Mouse (Mus musculus): ENCODE measurements around the gene Nepn.
"Not testable (repeated sequence)": the region's sequence is repeated elsewhere in the genome, so short reads cannot be mapped to it uniquely, and the experiment has no call there.

The Nepn gene

DNA sequence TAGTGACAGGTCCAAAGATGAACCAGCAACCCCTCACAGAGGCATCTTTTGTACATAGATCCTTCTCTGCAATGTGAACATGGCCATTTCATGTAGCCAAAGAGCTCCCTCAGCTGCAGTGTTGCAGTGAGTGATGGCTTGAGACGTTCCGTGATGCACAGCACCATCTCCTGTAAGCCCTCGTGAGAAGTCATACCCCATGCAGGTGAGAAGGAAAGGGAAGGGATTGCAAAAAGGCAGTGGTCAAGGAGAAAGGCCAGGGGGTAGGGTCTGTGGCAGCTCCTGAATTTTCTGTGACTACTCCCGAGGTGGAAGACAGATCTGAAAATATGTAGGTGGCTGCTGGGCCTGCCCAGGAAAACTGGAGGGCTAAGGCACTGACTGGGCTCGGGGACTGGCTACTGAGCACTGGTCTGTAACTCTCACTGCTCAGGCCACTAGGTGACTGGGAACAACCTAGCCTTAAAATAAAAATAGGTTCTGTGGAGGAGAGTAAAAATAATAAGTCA, at the start of gene Nepn:
Nepn (plus strand) TSS at position 51 of the 509 bp plus-strand sequence.
- no peak for DNase-seq (ENCODE audit: low spot score in 2 of 2)

DNA sequence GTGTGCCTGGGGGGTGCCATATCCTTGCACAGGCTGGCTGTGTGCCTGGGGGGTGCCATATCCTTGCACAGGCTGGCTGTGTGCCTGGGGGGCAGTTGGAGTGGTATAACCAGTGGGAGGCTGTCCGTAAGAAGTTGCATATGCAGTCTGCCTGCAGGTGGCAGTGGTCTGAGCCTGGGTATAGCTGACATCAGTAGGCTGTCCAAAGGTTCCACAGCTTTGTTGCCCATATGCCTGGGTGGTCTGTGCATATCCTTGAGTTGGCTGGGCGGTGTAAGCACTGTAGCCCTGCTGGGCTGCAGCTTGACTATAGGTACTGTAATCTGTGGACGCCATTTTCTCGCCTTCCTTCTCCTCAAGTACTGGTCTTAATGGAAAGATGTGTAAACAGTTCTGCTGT, 45.4 kb upstream of the Nepn start:
- DNase-seq (ENCODE audit: low spot score in 2 of 2), result not testable (repeated sequence)

DNA sequence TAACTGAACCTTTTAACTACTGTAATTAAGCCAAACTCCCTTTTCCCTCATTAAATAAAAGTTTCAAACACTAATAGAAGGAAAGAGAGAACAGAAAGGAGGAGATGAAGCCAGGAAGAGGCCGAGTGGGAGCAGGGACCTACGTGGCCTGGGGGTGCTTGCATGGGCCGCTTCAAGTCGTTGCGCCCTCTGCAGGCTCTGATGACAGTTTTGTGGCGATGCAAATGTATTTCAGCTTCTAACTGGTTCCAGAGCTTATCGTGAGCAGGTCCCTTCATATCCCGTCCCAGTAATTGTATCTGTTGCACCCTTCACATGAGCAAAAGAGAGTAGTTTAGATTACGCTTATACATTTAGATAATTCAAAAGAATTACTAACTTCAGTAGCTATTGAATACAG, 35.6 kb upstream of the Nepn start:
- no peak for DNase-seq (ENCODE audit: low spot score in 2 of 2)

DNA sequence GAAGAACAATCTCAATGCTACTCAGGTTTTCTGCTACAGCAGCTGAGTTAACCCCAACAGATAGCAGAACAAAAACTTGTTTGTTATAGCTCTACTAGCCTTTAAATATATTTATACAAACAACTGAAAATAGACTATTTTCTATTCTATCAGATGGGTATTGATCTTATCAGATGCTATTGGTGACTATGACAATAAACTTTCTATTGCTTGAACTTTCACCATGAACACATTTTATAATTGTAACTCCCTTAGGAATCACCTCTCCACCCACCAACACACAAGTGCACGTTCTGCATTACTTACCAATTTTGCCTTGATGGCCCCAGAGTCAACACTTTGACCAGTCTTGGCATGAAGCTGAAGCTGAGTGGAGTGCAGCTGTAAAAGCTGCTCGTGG, 30.3 kb upstream of the Nepn start, which contains the start of gene Gm26741:
Gm26741 (plus strand) TSS at position 301 of the 400 bp plus-strand sequence.
- DNase-seq (ENCODE audit: low spot score in 2 of 2), result no peak

DNA sequence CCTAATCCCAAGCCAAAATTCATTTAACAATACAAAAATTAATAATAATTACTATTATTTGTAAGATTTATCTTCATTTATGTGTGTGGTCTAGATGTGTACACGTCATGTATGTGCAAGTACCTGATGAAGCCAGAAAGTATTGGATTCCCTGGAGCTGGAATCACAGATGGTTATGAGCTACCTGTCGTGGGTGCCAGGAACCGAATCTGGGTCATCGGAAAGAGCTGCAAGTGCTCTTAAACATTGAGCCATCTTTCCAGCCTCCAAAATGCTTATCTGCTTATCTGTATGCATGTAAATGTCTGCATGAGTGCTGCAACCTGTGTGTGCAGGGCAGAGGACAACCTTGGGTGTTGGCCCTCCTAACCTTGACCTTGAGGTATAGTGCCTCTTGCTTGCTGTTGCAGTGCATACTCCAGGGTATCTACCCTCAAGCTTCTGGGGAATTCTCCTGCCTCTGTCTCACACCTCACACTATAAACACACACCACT, 28.5 kb upstream of the Nepn start:
- no peak for DNase-seq (ENCODE audit: low spot score in 2 of 2)

DNA sequence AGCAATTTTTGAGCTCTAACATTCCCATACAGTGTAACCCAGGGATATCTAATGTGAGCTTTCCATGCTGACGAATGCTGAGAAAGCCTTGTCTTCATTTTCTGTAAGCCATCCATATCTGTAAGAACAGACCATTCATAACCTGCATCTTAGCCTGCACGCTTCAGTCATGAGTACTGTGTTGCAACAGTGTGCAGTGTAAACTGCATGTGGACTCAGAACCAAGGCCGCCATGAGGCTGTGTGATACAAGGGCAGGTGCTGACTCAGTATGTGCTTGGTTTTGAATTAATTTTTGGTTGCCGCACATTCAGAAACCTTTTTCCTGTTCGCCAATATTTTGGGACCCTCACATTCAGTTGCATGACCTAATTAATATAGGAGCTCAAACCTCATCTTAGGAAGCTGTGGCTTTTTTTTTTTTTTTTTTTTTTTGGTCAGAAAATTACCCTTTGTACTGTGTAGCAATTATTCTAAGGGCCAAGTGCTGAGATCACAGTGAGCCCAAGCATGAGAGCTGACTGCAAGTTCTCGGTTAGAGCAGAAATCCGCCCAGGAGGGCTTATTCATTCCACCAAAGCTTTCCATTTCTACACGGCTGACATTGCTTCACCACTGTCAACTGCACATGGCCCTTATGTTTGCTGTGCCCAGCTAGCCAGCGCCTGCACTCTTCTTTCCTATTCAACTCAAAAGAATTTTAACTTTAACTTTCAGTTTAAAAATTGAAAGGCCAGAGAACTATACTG, 27.7 kb upstream of the Nepn start:
- no peak for DNase-seq (ENCODE audit: low spot score in 2 of 2)

DNA sequence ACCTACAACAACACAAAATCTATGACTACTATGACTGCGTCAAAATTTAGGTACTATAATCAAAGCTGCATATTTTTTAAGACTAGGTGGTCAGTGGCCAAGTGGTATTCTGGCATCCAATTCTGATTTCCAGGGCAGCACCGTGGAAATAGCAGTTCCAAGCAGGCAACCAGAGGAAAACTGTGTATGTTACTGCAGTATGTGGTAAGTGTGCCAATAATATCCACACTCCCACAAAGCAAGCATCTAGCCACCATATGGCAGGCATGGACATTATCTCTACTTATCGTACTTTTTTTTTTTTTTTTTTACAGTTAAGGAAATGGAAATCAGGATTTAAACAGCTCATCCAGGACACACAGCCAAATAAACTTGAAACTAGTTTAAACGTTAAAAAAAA, 20.4 kb upstream of the Nepn start:
- DNase-seq (ENCODE audit: low spot score in 2 of 2), result no peak

DNA sequence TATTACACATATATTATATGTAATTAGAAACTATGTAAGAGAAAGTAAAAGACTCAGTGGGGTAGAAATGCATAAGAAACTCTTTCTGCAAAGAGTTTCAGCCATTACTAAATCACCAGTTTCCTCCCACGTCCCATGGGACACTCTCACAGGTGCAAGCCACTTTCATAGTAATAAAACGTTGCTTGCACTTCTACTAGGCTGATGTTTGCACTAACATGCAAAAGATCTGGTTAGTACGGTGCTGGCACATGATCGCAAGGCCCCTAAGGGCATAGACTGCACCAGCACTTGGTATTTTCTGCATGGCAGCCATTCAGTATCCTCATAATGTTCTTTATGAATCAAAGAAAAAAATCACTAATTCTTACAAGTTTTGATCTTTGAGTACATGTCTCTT, 14.9 kb upstream of the Nepn start:
- no peak for DNase-seq (ENCODE audit: low spot score in 2 of 2)

DNA sequence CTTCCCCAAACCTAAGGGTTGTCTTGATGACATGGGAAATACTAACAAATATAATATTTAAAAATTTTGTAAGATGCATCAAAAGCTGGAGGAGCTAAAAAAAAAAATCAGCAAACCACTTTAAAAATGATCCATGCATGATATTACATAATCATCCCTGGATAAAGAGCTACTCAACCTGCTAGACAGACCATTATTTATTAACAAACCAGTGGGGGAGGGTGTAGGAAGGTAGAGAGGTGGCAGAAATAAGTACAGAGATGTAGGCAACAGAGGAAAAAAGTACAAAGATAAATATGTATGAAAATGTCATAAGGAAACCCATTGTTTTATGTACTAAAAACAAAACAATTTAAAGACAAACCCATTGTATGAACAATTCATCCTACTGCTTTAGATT, 14.1 kb upstream of the Nepn start:
- DNase-seq (ENCODE audit: low spot score in 2 of 2), result no peak

DNA sequence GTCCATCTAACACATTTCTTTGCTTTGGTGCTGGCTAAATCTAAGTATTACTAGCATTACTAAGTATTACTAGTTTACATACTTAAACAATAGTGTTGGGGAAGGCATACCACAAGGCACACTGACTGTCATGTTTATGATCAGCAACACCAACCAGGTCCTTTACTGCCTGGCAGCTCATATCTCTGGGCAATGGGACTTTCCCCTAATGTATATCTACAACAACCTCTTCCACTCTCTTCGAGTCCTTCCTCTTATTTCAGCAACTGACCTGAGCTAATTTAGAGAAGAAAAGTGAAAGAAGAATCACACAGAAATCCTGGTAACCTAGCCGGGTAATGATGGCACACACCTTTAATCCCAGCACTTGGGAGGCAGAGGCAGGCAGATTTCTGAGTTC, 12.3 kb upstream of the Nepn start:
- DNase-seq (ENCODE audit: low spot score in 2 of 2), result no peak

DNA sequence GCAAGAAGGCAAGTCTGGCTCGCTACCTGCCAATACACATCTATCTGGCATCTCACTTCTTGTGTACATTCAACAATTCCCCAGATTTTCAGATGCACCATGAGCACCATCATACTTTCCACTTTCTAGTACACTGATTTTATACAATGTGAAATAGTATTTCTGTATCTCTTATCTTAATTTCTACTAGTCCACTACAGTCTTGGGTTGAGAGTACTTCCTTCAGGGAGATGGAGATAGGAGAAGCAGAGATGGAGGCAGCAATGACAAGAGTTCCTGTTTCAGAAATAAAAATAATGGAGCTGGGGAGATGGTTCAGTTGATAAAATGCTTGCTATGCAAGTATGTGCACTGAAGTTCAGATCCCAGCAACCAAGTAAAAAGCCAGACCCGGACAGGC, 11.0 kb upstream of the Nepn start:
- no peak for DNase-seq (ENCODE audit: low spot score in 2 of 2)

DNA sequence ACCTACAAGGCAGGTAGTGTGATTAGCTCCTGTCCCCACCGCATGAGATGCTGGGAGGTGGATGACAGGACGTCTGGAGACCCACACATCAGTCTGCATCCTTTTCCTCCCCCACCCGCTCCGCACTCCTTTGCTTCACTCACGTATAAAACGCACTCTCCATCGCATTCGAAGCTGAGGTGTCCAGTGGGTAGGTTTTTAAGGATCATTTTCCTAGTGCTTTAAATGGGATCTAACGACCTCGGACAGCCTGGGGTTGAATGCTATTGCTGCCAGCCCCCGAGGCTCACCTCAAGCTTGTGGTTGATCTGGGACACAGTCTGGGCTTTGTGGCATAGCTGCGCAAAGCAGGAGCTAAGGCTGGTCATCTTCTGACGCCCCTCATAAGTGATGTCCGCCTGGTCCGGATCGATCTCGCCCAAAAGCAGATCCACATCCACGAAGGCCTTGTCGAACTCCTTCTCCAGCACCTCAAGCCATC, 7.4 kb upstream of the Nepn start:
- no peak for DNase-seq (ENCODE audit: low spot score in 2 of 2)

DNA sequence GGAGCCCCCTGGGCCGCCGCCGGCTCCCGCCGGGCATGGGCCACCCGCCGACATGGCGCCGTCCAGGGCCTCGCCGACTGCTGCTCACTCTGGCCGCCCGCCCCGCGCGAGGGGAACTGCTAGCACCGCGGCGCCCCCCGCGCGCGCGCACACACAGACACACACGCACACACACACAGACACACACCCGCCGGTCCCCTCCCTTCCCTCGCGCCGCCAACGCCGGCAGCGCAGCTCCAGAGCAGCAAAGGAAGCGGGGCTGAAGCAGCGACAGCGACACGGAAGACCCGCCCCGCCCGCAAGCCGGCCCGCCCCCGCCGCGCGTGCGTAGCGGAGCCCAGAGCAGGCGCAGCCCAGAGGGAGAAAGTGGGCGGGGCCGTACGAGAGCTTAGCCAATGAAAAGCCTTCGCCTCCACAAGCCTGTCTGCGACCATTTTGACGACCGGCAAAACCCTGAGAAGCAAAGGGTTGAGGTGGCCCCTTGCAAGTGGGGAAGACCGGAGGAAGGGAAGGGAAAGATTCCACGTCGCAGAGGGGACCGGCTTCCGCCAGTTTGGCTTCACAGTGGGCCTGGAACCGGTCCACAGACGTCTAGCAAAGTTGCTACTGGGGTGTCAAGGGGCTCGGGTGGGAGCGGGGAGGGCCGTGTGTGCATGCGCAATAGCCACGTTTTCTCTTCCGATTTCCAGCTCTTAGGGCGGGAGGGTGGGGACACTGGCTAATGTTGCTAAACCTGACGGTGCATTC, 6.8 kb upstream of the Nepn start, which contains the start of gene Gopc:
Gopc (minus strand) TSS at position 280 of the 747 bp plus-strand sequence.
- DNase-seq (ENCODE audit: low spot score in 2 of 2), result peak; percentile 94 to 96

DNA sequence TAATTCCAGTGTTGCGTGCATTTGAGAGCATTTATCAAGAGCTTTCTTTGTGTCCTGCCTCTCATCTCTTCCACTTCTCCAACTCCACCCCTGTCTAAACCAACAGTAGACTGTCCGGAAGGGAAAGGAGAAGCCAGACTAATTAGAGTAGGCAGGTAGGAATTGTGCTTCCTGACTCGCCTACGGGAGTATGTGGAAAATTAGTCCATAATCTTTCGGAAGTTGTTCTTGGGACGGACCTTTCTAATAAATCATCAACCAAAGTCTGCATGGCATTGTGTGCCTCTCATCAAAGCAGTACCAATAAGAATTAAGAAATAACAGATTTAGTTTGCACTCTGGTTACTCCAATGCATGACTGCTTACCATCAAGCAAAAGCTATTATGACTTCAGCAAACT, 5.8 kb upstream of the Nepn start:
- no peak for DNase-seq (ENCODE audit: low spot score in 2 of 2)

DNA sequence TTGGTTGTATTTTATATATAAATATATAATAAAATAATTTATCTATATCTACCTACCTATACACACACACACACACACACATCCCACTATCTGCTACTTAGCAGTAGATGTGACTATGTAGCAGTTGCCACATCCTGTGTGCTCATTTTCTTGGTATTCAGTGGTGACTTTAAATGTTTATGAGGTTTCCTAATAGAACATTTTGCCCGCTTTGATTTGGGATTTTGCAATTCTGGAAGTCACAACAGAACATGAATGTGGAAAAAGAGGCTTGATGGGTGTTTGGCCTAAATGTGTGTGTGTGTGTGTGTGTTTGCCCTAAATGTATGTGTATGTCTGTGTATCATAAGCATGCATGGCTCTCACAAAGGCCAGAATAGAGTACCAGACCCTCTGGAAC, 5.2 kb upstream of the Nepn start:
- DNase-seq (ENCODE audit: low spot score in 2 of 2), result no peak

DNA sequence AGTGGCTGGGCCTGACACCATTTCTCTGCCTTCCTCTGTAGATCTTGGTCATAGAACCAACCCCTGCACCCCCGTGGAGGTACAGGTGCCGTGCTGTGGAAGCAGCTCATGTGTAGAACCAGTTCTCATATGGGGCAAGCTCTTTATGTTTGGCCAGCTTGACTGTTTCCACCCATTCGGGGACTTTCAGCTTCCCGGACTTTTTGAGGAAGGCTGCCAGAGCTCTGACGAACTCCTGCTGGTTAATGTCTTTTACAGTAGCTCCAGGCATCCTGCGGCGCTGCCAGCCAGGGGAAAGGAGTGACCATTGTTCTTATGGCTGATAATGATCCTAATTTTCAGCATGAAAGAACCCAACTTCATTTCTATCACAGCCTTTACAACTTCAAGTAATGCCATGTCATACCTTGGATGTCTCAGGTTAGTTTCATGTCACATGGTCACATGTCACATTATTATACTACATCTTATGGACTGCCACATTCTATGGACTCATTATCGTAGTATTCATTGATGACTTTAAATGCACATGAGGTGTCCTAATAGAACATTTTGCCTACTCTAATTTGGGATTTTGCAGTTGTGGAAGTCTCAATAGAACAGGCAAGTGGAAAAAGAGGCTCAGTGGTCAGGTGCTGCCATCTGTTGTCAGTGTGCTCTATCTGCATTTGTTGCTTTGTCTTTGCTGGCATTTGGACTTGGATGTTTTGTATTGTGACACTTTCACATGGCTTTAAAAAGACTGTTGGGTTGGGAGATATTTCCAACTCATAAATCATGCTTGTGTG, 3.8 kb upstream of the Nepn start:
- no peak for DNase-seq (ENCODE audit: low spot score in 2 of 2)

DNA sequence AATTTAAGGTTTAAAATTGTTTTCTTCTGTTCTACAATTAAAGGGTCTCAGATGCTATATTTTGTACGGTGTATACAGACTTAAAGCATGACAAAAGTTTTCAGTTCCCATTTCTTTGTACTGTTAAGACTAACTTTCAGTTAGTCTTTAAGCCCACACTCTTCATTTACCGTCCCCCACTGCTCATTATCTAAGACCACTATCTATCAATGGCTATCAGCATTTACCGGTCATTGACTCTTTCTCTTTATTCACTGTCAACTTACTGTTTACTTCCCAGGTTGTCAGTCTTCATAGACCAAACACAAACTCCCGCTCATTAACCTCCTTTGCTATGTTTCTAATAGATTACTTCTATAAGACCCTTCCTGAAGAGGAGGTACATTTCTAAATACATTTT, 1.6 kb upstream of the Nepn start:
- DNase-seq (ENCODE audit: low spot score in 2 of 2), result no peak

DNA sequence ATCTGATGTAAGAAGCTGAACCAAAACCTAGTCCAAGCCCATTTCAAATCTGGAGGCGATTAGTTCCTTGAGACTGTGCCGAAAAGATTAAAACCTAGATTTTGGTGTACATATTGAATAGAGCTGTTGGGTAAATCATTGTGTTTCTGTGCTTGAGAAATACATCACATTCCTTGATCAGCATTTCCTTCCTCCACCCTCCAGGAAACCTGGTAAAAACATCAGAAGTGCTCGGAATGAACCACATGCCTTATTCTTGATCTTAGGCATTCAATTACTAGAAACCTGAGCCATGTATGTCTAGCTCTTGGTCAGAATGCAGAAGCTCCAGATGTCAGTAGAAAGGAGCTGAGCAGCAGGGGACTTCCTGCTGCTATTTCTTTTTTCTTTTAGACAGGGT, 666 bp downstream of the Nepn start:
- DNase-seq (ENCODE audit: low spot score in 2 of 2), result no peak

DNA sequence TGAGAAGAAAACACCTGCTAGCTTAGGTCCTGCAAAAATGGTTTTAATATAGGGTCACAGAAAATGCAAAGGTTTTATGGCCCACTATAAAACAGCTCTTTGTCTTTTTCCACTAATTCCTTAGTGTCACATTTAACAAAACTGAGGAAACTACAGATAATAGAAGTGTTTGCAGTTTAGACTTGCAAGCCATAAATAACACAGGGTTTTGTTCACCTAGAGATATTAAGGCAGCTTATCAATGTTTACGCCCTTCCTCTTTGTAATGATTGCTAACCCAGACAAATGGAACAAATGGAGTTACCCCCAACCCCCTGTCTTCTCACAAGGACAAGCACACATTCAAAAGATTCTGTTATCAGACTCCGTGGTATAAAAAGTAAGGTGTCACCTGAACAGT, 2.4 kb downstream of the Nepn start:
- DNase-seq (ENCODE audit: low spot score in 2 of 2), result no peak

DNA sequence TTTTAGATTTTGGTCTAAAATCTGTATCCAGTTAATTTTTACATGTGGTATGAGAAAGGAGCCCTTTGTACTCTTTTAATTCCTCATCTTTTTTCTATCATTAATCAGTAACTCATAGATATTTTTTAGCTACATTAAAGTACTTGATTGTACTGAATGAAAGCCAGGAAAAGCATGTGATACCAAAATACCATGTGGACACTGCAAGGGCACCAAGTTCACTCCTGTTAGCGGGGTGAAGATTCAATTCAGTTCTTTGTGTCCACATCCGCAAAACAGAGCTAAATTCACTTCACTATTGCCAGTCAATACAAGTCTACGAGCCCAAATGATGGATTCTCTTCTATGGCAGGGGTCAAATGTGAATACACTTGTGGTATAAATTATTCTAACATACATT, 7.9 kb downstream of the Nepn start:
- DNase-seq (ENCODE audit: low spot score in 2 of 2), result no peak

DNA sequence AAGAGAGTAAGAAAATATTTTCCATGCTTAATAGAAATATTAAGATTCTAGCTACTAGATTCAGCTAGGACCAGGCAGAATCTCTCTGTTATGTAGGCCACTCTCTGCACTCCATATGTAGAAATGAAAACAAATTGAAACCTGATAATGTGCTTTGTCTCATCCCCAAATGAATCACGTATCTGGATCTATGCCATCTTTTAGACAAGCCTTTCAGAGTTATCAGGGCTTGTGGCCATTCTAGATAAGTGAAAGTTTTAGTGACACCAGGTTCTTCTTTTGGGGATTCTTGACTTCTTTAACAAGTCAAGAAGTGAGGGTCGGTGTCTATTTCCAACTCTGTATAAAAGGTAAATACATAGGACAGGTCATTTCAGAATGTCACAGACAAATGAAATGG, 9.9 kb downstream of the Nepn start:
- no peak for DNase-seq (ENCODE audit: low spot score in 2 of 2)

DNA sequence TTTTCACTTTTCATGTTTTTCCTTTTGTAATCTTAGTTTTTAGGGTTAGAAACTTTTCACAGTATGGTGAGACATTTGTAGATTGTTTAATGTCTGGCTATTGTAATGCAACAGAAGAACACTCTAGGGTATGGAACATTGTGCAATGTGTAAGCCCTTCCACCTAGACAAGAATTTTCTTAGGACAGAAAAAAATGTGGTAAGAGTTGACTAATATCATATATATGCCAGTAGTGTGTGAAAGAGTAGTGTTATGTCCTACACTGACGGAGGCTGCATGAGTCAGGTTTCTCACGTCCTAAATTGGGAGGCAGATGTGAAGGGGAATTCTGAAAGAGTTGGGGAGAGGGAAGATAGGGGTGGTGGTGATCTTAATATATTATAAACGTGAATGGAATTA, 10.9 kb downstream of the Nepn start:
- no peak for DNase-seq (ENCODE audit: low spot score in 2 of 2)

Measured in urinary bladder, postnatal 4 days (tissue).